Mouse (Mus musculus): ENCODE results near the gene Gm3238. TPM values are rescaled to one million over a fixed set of nuclear protein-coding genes. Genes with fewer than 3 reads are reported as not detected.
"Not testable (repeated sequence)": the region's sequence is repeated elsewhere in the genome, so short reads cannot be mapped to it uniquely, and the experiment has no call there.

Gene Gm3238
- polyA plus RNA-seq, 1 experiment from 2014 or later = not detected

DNA sequence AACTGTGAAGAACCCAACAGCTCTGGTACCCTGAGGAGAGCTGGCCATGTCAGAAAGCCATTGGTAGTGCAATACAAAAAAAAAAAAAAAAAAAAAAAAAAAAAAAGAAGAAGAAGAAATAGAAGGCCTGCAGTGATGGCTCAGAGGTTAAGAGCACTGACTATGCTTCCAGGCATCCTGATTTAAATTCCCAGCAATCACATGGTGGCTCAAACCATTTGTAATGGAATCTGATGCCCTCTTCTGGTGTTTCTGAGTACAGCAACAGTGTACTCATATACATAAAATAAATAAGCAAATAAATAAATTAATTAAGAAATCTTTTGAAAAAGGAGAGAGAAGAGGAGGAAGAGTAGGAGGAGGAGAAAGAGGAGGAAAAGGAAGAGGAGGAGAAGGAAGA lies 17.7 kb downstream of the Gm3238 start:
- Histone ChIP-seq H3K9me3 (ENCODE audit: control insufficient read depth, low read length) (no peaks in the 10 kb centered on the region), H3K27ac (ENCODE audit: low read depth, low read length) (no peak overlapping the region), H3K4me3 (ENCODE audit: low read length) (no peak overlapping the region), H3K9ac (ENCODE audit: low read depth, low read length) (no peak overlapping the region), H3K4me2 (ENCODE audit: low read length) (no peak overlapping the region), H3K27me3 (replicated peaks; ENCODE audit: control insufficient read depth, insufficient read depth, low read length) (no peaks in the 10 kb centered on the region), H3K4me1 (ENCODE audit: control insufficient read depth, insufficient read depth, low read depth, low read length) (no peaks in the 10 kb centered on the region), H3K36me3 (ENCODE audit: control insufficient read depth, insufficient read depth, low read length) (no peaks in the 10 kb centered on the region)
- ATAC-seq = no peak

DNA sequence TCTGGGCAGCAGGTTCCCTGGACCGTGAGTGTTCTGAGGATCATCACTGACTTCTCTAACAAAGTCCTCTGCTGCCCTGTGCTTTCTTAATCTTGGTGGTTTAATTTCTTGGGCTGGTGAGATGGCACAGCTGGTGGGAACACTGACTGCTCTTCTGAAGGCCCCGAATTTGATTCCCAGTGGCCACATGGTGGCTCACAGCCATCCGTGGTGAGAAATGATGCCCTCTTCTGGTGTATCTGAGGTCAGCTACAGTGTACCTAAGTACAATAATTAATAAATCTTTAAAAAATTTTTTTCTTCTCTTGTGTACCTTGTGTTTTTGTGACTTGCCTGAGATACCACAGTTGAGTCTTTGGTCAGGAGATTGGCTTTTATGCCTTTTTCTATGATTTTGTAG lies 18.8 kb downstream of the Gm3238 start:
- H3K4me2 ChIP-seq (ENCODE audit: low read length); H3K9me3 ChIP-seq (ENCODE audit: control insufficient read depth, low read length); H3K27ac ChIP-seq (ENCODE audit: low read depth, low read length); H3K36me3 ChIP-seq (ENCODE audit: control insufficient read depth, insufficient read depth, low read length); H3K9ac ChIP-seq (ENCODE audit: low read depth, low read length); H3K4me3 ChIP-seq (ENCODE audit: low read length); H3K4me1 ChIP-seq (ENCODE audit: control insufficient read depth, insufficient read depth, low read depth, low read length); ATAC-seq; H3K27me3 ChIP-seq (replicated peaks; ENCODE audit: control insufficient read depth, insufficient read depth, low read length): not testable (repeated sequence)
- 55% methylated on average over 3 of the region's 3 CpGs for WGBS

DNA sequence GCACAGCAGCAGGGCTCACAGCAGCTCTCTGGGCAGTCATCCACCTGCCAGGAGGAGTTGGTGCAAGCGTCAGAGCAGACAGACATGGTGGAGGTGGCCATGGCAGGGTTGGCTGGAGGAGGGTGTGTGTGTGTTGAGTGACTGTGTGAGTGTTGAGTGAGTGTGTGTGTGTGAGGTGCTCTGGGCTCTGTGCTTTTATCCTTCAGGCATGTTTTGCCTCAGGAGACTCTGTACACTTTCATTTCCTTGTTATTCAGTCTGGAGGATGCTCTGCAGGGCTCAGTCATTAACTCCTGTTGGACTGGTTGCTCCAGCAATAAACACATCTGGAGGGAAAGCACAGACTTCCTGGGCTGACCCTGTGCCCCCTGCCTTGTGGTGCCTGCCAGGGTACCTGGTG lies 19.9 kb downstream of the Gm3238 start, which contains the start of gene Gm9736:
Gene Gm9736 (minus strand): TSS at position 101 of the 400 bp plus-strand sequence.
- H3K4me1 ChIP-seq (ENCODE audit: control insufficient read depth, insufficient read depth, low read depth, low read length); H3K27me3 ChIP-seq (replicated peaks; ENCODE audit: control insufficient read depth, insufficient read depth, low read length): not testable (repeated sequence)
- 80% methylated on average over 1 of the region's 1 CpGs for WGBS

DNA sequence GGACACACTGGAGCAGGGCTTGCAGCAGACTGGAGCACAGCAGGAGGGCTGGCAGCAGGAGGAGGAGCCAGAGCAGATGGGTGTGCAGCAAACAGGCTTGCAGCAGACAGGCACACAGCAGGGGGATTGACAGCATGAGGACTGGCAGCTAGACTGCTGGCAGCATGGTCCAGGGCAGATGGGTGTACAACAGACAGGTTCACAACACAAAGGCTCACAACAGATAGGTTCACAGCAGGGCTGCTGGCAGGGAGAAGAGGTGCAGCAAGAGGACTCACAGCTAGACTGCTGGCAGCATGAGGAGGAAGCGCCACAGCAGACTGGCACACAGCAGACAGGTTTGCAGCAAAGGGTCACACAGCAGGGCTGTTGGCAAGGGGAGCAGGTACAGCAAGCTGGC lies 20.4 kb downstream of the Gm3238 start:
- H3K9me3 ChIP-seq (ENCODE audit: control insufficient read depth, low read length); H3K36me3 ChIP-seq (ENCODE audit: control insufficient read depth, insufficient read depth, low read length); H3K4me1 ChIP-seq (ENCODE audit: control insufficient read depth, insufficient read depth, low read depth, low read length); ATAC-seq; H3K4me3 ChIP-seq (ENCODE audit: low read length); H3K27ac ChIP-seq (ENCODE audit: low read depth, low read length); H3K9ac ChIP-seq (ENCODE audit: low read depth, low read length); H3K27me3 ChIP-seq (replicated peaks; ENCODE audit: control insufficient read depth, insufficient read depth, low read length); H3K4me2 ChIP-seq (ENCODE audit: low read length): not testable (repeated sequence)
- WGBS = 53% methylated on average over 1 of the region's 1 CpGs

More for the DNA sequence above, 19.9 kb downstream of the Gm3238 start, which contains the start of gene Gm9736:
- not testable (repeated sequence) for H3K36me3 ChIP-seq (ENCODE audit: control insufficient read depth, insufficient read depth, low read length); H3K9me3 ChIP-seq (ENCODE audit: control insufficient read depth, low read length); H3K9ac ChIP-seq (ENCODE audit: low read depth, low read length); H3K4me3 ChIP-seq (ENCODE audit: low read length); H3K27ac ChIP-seq (ENCODE audit: low read depth, low read length); H3K4me2 ChIP-seq (ENCODE audit: low read length); ATAC-seq

DNA sequence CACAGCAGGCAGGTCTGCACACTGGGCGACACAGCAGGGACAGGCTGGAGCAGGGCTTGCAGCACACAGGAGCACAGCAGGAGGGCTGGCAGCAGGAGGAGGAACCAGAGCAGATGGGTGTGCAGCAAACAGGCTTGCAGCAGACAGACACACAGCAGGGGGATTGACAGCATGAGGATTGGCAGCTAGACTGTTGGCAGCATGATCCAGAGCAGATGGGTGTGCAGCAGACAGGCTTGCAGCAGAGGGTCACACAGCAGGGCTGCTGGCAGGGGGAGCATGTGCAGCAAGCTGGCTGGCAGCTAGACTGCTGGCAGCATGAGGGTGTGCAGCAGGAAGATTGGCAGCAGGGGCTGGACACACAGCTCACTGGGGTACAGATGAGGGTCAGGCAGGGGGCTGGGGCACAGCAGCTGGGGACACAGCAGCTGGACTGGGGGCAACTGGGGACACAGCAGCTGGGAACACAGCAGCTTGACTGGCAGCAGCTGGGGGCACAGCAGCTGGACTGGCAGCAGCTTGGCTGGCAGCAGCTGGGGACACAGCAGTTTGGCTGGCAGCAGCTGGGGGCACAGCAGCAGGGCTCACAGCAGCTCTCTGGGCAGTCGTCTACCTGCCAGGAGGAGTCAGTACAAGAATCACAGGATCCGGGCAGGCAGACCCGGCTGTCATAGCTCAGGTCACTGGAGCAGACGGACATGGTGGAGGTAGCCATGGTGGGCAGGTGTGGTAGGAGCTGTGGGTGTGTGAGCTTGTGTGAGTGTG lies 29.0 kb downstream of the Gm3238 start, which contains the start of gene Gm18596:
Gene Gm18596 (minus strand): TSS at position 715 of the 765 bp plus-strand sequence.
- not testable (repeated sequence) for H3K4me3 ChIP-seq (ENCODE audit: low read length); ATAC-seq; H3K36me3 ChIP-seq (ENCODE audit: control insufficient read depth, insufficient read depth, low read length); H3K4me1 ChIP-seq (ENCODE audit: control insufficient read depth, insufficient read depth, low read depth, low read length); H3K4me2 ChIP-seq (ENCODE audit: low read length); H3K27ac ChIP-seq (ENCODE audit: low read depth, low read length); H3K9ac ChIP-seq (ENCODE audit: low read depth, low read length); H3K9me3 ChIP-seq (ENCODE audit: control insufficient read depth, low read length); H3K27me3 ChIP-seq (replicated peaks; ENCODE audit: control insufficient read depth, insufficient read depth, low read length)
- 49% methylated on average over 5 of the region's 5 CpGs for WGBS

DNA sequence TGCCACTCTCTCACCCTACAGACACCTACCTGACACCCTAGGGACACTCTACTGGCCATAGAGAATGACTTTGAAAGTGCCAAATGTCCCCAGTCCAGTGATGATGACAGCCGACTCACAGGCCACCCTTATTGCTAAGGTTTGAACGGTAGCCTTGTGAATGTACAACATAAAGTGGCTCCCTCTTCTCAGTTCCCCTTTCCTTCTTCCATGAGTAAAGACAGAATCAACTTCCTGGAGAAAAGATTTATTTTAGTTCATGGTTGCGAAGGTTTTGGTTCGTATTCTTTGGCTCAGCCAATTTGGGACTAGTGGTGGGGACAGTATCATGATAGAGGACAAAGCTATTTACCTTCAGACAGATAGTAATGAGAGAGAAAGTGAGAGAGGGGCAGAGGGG lies 32.2 kb downstream of the Gm3238 start:
- H3K27ac ChIP-seq (ENCODE audit: low read depth, low read length) = no peak overlapping the region
- H3K4me3 ChIP-seq (ENCODE audit: low read length) = no peak overlapping the region
- no peak overlapping the region for H3K4me2 ChIP-seq (ENCODE audit: low read length)
- no peaks in the 10 kb centered on the region for H3K4me1 ChIP-seq (ENCODE audit: control insufficient read depth, insufficient read depth, low read depth, low read length)
- H3K36me3 ChIP-seq (ENCODE audit: control insufficient read depth, insufficient read depth, low read length) = no peaks in the 10 kb centered on the region
- no peak overlapping the region for H3K9ac ChIP-seq (ENCODE audit: low read depth, low read length)
- whole genome bisulfite sequencing = 89% methylated on average over 4 of the region's 4 CpGs
- H3K9me3 ChIP-seq (ENCODE audit: control insufficient read depth, low read length) = no peaks in the 10 kb centered on the region
- ATAC-seq = no peak
- no peaks in the 10 kb centered on the region for H3K27me3 ChIP-seq (replicated peaks; ENCODE audit: control insufficient read depth, insufficient read depth, low read length)

DNA sequence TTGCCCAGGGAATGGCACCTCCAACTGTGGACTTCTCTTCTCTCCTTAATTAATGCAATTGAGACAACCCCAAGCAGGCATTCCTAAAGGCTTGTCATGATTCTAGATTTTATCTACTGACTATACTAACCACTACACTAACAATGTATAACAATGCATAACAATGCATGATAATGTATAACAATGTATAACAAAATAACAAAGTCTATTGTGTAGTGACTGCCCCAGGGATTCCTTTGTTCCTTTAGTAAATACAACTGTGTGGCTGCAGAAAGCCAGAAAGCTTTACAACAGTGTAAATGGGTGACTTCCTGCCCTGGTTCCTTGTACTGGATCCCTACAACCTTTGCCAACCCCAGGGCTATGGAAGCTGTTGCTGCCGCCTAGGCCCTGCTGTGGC lies 35.2 kb downstream of the Gm3238 start:
- Histone ChIP-seq H3K27me3 (replicated peaks; ENCODE audit: control insufficient read depth, insufficient read depth, low read length) (no peaks in the 10 kb centered on the region), H3K4me2 (ENCODE audit: low read length) (no peak overlapping the region), H3K27ac (ENCODE audit: low read depth, low read length) (no peak overlapping the region), H3K4me3 (ENCODE audit: low read length) (no peak overlapping the region), H3K9ac (ENCODE audit: low read depth, low read length) (no peak overlapping the region), H3K36me3 (ENCODE audit: control insufficient read depth, insufficient read depth, low read length) (no peaks in the 10 kb centered on the region), H3K9me3 (ENCODE audit: control insufficient read depth, low read length) (no peaks in the 10 kb centered on the region), H3K4me1 (ENCODE audit: control insufficient read depth, insufficient read depth, low read depth, low read length) (no peaks in the 10 kb centered on the region)
- 96% methylated on average over 1 of the region's 1 CpGs for WGBS
- no peak for ATAC-seq

DNA sequence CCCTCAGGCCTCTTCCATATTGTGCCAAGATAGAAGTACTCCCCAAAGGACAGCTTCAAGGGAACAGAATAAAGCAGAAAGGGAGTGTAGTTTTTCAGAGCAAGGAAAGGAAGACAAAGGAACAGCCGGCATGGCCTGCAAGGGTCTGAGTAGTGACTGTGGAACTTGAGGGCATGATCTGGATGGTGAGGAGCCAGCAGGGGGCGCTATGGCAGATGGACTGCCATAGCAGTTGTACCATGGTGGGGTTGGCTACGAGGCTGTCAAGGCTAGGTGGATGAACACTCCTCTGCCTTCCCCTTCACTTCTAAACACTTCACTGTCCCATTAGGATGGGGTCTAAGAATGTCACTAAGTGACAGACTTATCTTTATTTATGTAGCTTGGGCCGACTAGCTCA lies 41.9 kb downstream of the Gm3238 start:
- 44% methylated on average over 4 of the region's 4 CpGs for WGBS
- Histone ChIP-seq H3K4me3 (ENCODE audit: low read length) (no peak overlapping the region), H3K9ac (ENCODE audit: low read depth, low read length) (no peak overlapping the region), H3K27ac (ENCODE audit: low read depth, low read length) (no peak overlapping the region), H3K9me3 (ENCODE audit: control insufficient read depth, low read length) (no peaks in the 10 kb centered on the region), H3K27me3 (replicated peaks; ENCODE audit: control insufficient read depth, insufficient read depth, low read length) (no peaks in the 10 kb centered on the region; the same call in 1 of the 2 replicates), H3K4me2 (ENCODE audit: low read length) (no peak overlapping the region), H3K36me3 (ENCODE audit: control insufficient read depth, insufficient read depth, low read length) (no peaks in the 10 kb centered on the region), H3K4me1 (ENCODE audit: control insufficient read depth, insufficient read depth, low read depth, low read length) (no peaks in the 10 kb centered on the region)
- no peak for ATAC-seq

DNA sequence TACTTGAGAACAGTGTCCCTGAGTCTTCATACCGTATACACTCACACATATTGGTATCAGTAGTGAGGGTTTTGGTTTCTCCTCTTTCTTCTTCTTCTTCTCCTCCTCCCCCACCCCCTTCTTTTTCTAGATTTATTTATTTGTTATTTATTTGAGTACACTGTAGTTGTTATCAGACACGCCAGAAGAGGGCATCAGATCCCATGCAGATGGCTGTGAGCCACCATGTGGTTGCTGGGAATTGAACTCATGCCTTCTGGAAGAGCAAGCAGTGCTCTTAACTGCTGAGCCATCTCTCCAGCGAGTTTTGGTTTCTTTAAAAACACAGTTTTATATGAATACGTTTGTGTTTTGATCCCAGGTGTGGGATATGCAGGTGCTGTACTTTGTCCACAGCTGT lies 42.8 kb downstream of the Gm3238 start:
- H3K4me3 ChIP-seq (ENCODE audit: low read length) = no peak overlapping the region
- H3K27me3 ChIP-seq (replicated peaks; ENCODE audit: control insufficient read depth, insufficient read depth, low read length) = no peaks in the 10 kb centered on the region; the same call in 1 of the 2 replicates
- no peaks in the 10 kb centered on the region for H3K4me1 ChIP-seq (ENCODE audit: control insufficient read depth, insufficient read depth, low read depth, low read length)
- no peaks in the 10 kb centered on the region for H3K9me3 ChIP-seq (ENCODE audit: control insufficient read depth, low read length)
- H3K36me3 ChIP-seq (ENCODE audit: control insufficient read depth, insufficient read depth, low read length) = no peaks in the 10 kb centered on the region
- no peak overlapping the region for H3K4me2 ChIP-seq (ENCODE audit: low read length)
- no peak for ATAC-seq
- no peak overlapping the region for H3K27ac ChIP-seq (ENCODE audit: low read depth, low read length)
- no peak overlapping the region for H3K9ac ChIP-seq (ENCODE audit: low read depth, low read length)
- 62% methylated on average over 4 of the region's 4 CpGs for WGBS
